Mouse (Mus musculus) left cerebral cortex, adult 8-10 months (tissue): ENCODE results near the gene Dydc2. TPM values are rescaled to one million over a fixed set of nuclear protein-coding genes. Genes with fewer than 3 reads are reported as not detected.

Experiments
- DNase-seq, 2 experiments: peaks; one replicate each; pipeline ENCODE4 v3.0.0; 2022; ENCODE audit warnings: low spot score in 2 of 2
- total RNA-seq, 4 experiments: library from RNA; stranded (reverse); gene quantifications; 2 replicates each; pipeline ENCODE4 v1.2.4; 2022

Dydc2 gene
- total RNA-seq, 4 experiments from 2014 or later, result 0.78 to 1.3 (median 0.98) TPM

- no peak for DNase-seq
These were observed 67.4 kb downstream of the Dydc2 start for GRCm38 (mm10) chr14:41001576-41001975.

- DNase-seq, result no peak
These were observed 68.2 kb downstream of the Dydc2 start for GRCm38 (mm10) chr14:41000801-41001200.

- DNase-seq, result no peak
These were observed 68.9 kb downstream of the Dydc2 start for GRCm38 (mm10) chr14:40999904-41000645.

Other genes with a start within 250 kb of the Dydc2 start
- gene Sh2d4b, start 175.9 kb downstream of the Dydc2 start, total RNA-seq, result 1 to 10 TPM; 2.5 to 3.5 (median 3.0) TPM
- gene Tspan14, start 102.4 kb downstream of the Dydc2 start, total RNA-seq, result 10 to 100 TPM; 37.0 to 49.9 (median 44.1) TPM
- 100 to 1,000 TPM; 121 to 133 (median 125) TPM for gene Fam213a, start 55.4 kb downstream of the Dydc2 start, total RNA-seq
- not detected for gene Dydc1, start 3.7 kb upstream of the Dydc2 start, total RNA-seq
- gene Mat1a, start 35.8 kb upstream of the Dydc2 start, total RNA-seq, result not detected
- not detected for gene Sftpa1, start 62.6 kb upstream of the Dydc2 start, total RNA-seq
- not detected for gene Mbl1, start 82.2 kb upstream of the Dydc2 start, total RNA-seq
- not detected for gene Sftpd, start 115.9 kb upstream of the Dydc2 start, total RNA-seq
- under 1 TPM in 2 of 4 experiments, not detected in 2; 0.59 to 0.63 TPM for gene Gm2832, start 209.6 kb upstream of the Dydc2 start, total RNA-seq